23 mouse cellular contexts compared by ENCODE assay signal in the genomic region with DNA sequence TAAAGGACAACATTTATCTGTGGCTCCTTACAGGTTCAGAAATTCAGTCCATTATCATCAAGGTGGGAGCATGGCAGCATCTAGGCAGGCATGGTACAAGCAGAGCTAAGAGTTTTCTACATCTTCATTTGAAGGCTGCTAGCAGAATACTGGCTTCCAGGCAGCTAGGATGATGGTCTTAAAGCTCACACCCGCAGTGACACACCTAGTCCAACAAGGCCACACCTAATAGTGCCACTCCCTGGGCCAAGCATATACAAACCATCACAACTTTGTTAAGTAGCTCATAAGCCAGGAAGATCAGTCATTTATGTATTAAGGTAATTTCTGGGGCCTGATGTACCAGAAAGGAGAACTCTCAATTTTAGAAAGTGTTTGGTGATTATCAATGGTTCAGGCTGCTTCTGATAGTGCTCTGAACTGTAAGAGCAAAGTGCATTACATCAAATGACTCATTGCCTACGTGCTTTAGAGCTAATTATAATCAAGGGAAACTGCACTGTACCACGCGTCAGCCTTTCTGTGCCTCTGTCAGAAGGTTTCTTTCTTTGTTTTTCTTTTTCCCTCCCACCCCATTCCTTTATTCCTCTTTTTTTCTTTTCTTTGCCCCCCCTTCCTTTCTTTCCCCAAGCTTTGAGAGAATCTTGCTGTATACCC. TPM values are rescaled to one million over a fixed set of nuclear protein-coding genes. Genes with fewer than 3 reads are reported as not detected.
A peak's percentile ranks its signal among the peaks of the same experiment; 100 is the strongest.
DNase-seq lines count a peak whose midpoint lies in the region; ATAC-seq and TF ChIP-seq lines count a peak whose summit lies in the region.
"Had no signal": no experiment of that assay in that cellular context is flagged by ENCODE, and none has a peak within 500 bp of the region (broad histone marks: within the 10 kb centered on the region; RNA-seq: fewer than 3 reads in every experiment).

No protein-coding gene starts in this region.

- no peak overlapping the region for H3K4me3 ChIP-seq in heart, adult 2 months
- H3K4me3 ChIP-seq in liver, postnatal 0 days (ENCODE audit: low read depth, low read length): no peak overlapping the region
- no peak overlapping the region for H3K4me3 ChIP-seq in liver, embryonic 12.5 days
- H3K4me3 ChIP-seq in macrophage (ENCODE audit: inconsistent target): no peak overlapping the region
- H3K4me3 ChIP-seq: embryonic facial prominence, embryonic 12.5 days; forebrain, embryonic 15.5 days; heart, embryonic 10.5 days; heart, embryonic 15.5 days; hindbrain, embryonic 10.5 days had no signal

- H3K4me2 ChIP-seq in liver, postnatal 0 days (ENCODE audit: low read depth, low read length): no peak overlapping the region
- no peak overlapping the region for H3K4me2 ChIP-seq in liver, embryonic 12.5 days
- H3K4me2 ChIP-seq: embryonic facial prominence, embryonic 12.5 days; forebrain, embryonic 15.5 days; heart, embryonic 15.5 days; hindbrain, embryonic 14.5 days had no signal

- intact Hi-C loops in heart, adult 2 months (cut with DNase I): no loop called here
- intact Hi-C loops in heart, postnatal 14 days (cut with DNase I): no loop called here

- no peak for TF ChIP-seq POLR2A in heart, adult 2 months (IDR thresholded peaks at IDR 0.05; ENCODE audit: insufficient read depth, low read depth, low read length)

- H3K36me3 ChIP-seq in heart, adult 2 months (ENCODE audit: control insufficient read depth, insufficient read depth, low read length): peaks cover 51% of the 10 kb centered on the region
- H3K36me3 ChIP-seq in liver, postnatal 0 days (replicated peaks; ENCODE audit: insufficient read depth, low read length): peaks cover 48% of the 10 kb centered on the region
- H3K36me3 ChIP-seq in liver, embryonic 12.5 days: peaks cover 79% of the 10 kb centered on the region
- peaks cover 32% of the 10 kb centered on the region for H3K36me3 ChIP-seq in macrophage (ENCODE audit: inconsistent target)

- peaks cover 13% of the 10 kb centered on the region for H3K4me1 ChIP-seq in heart, adult 2 months (ENCODE audit: control insufficient read depth, insufficient read depth, low read length)
- peaks cover 12% of the 10 kb centered on the region for H3K4me1 ChIP-seq in liver, postnatal 0 days (ENCODE audit: insufficient read depth)
- H3K4me1 ChIP-seq in liver, embryonic 12.5 days: peaks cover 4% of the 10 kb centered on the region; the same call in 1 of the 2 replicates
- H3K4me1 ChIP-seq: embryonic facial prominence, embryonic 12.5 days; forebrain, embryonic 15.5 days; heart, embryonic 10.5 days; hindbrain, embryonic 10.5 days had no signal

- DNase-seq in heart, adult 2 months: no peak
- no peak for DNase-seq in heart, postnatal 14 days
- no peak for DNase-seq in liver, postnatal 0 days
- DNase-seq in right cerebral cortex, adult 18-20 months: no peak
- DNase-seq in thymus, postnatal 36 days: no peak
- DNase-seq: adrenal gland, adult 2 months; adrenal gland, postnatal 25 days; cerebellum, adult 11 months; cerebellum, adult 8-10 months; cerebellum, postnatal 14 days; embryo, embryonic 11 days; gastrocnemius, postnatal 25 days had no signal

- no peak for ATAC-seq in liver, postnatal 0 days
- ATAC-seq in liver, embryonic 12.5 days: no peak
- ATAC-seq: forebrain, embryonic 15.5 days had no signal

- H3K9ac ChIP-seq in heart, adult 2 months (ENCODE audit: low read depth, low read length): no peak overlapping the region
- H3K9ac ChIP-seq in liver, postnatal 0 days (replicated peaks): no peak overlapping the region
- no peak overlapping the region for H3K9ac ChIP-seq in liver, embryonic 12.5 days
- H3K9ac ChIP-seq: embryonic facial prominence, embryonic 12.5 days; forebrain, embryonic 15.5 days; heart, embryonic 15.5 days; hindbrain, embryonic 14.5 days had no signal

- peak overlapping the region; percentile 53 for H3K27ac ChIP-seq in heart, adult 2 months
- peak overlapping the region; percentile 89 for H3K27ac ChIP-seq in liver, postnatal 0 days (ENCODE audit: low read depth)
- no peak overlapping the region for H3K27ac ChIP-seq in liver, embryonic 12.5 days
- H3K27ac ChIP-seq in macrophage: peak overlapping the region; percentile 21
- H3K27ac ChIP-seq: embryonic facial prominence, embryonic 12.5 days; forebrain, embryonic 15.5 days; heart, embryonic 10.5 days; heart, embryonic 15.5 days; hindbrain, embryonic 10.5 days; hindbrain, embryonic 14.5 days had no signal

- no peaks in the 10 kb centered on the region for H3K9me3 ChIP-seq in liver, postnatal 0 days (ENCODE audit: low read length)
- no peaks in the 10 kb centered on the region for H3K9me3 ChIP-seq in liver, embryonic 12.5 days (replicated peaks)
- H3K9me3 ChIP-seq: embryonic facial prominence, embryonic 12.5 days; forebrain, embryonic 15.5 days; heart, embryonic 10.5 days; heart, embryonic 15.5 days; hindbrain, embryonic 10.5 days had no signal

- H3K27me3 ChIP-seq in heart, adult 2 months (ENCODE audit: control insufficient read depth, insufficient read depth, low read length): no peaks in the 10 kb centered on the region
- no peaks in the 10 kb centered on the region for H3K27me3 ChIP-seq in liver, postnatal 0 days (ENCODE audit: insufficient read depth, low read length)
- H3K27me3 ChIP-seq in liver, embryonic 12.5 days (replicated peaks): no peaks in the 10 kb centered on the region
- H3K27me3 ChIP-seq: CH12.LX; embryonic facial prominence, embryonic 12.5 days; forebrain, embryonic 15.5 days; heart, embryonic 15.5 days had no signal

- TF ChIP-seq CTCF in heart, adult 2 months (IDR thresholded peaks at IDR 0.05): no peak
- TF ChIP-seq CTCF in liver, postnatal 0 days (IDR thresholded peaks at IDR 0.05; ENCODE audit: low read depth): no peak

- WGBS in heart, adult 2 months: 69% methylated on average over 4 of the region's 4 CpGs
- WGBS in liver, postnatal 0 days (ENCODE audit: insufficient replicate concordance): 87% methylated on average over 4 of the region's 4 CpGs
- 86% methylated on average over 4 of the region's 4 CpGs for WGBS in liver, embryonic 12.5 days (ENCODE audit: insufficient replicate concordance)
- WGBS in macrophage (ENCODE audit: missing documents): 82% methylated on average over 4 of the region's 4 CpGs

- H3K79me2 ChIP-seq in heart, adult 2 months (replicated peaks; ENCODE audit: control insufficient read depth, insufficient read depth, low read length): peaks cover 2% of the 10 kb centered on the region; the same call in 1 of the 2 replicates
- peaks cover 42% of the 10 kb centered on the region for H3K79me2 ChIP-seq in macrophage (ENCODE audit: inconsistent target)

- TF ChIP-seq EP300 in heart, adult 2 months (IDR thresholded peaks at IDR 0.05; ENCODE audit: insufficient read depth, low read depth, low read length): no peak
- TF ChIP-seq EP300 in liver, postnatal 0 days (IDR thresholded peaks at IDR 0.05; ENCODE audit: low read depth): no peak

RNA-seq across cellular contexts. Expression of a gene that starts 8.4 kb away (rescaled TPM):
- 100 to 1,000 TPM in 1 of 2 experiments, 10 to 100 TPM in 1; 98.8 to 114 TPM for total RNA-seq in heart, adult 2 months (2021)
- polyA plus RNA-seq in heart, adult 2 months (2012; rRNA removed): 18.0 and 32.2 TPM in 2 replicates
- total RNA-seq in heart, postnatal 14 days (2021): 10 to 100 TPM; 90.7 to 99.9 TPM
- polyA plus RNA-seq in liver, postnatal 0 days (2015; fragmentation: Nextera tagmentation; extraction: Ambion mirVana): 109 and 119 TPM in 2 replicates
- polyA plus RNA-seq in liver, embryonic 12.5 days (2016; fragmentation: Nextera tagmentation; extraction: Ambion mirVana): 34.9 and 36.8 TPM in 2 replicates
- 10 to 100 TPM; 15.6 to 54.9 (median 32.0) TPM for total RNA-seq in macrophage (2018; cell fraction: chromatin; rRNA removed)
- 10 to 100 TPM; 13.4 to 26.7 (median 21.4) TPM for total RNA-seq in macrophage (2018; cell fraction: cytosol; rRNA removed)
- 10 to 100 TPM; 16.6 to 48.0 (median 24.4) TPM for total RNA-seq in macrophage (2018; cell fraction: nucleus; rRNA removed)
- polyA plus RNA-seq in macrophage (2018): 23.2 to 25.3 TPM (median 25.2 TPM) in 3 replicates

RNA-seq across cellular contexts. Expression of a gene that starts 37.5 kb away (rescaled TPM):
- 1 to 10 TPM; 3.0 to 4.8 TPM for total RNA-seq in heart, adult 2 months (2021)
- polyA plus RNA-seq in heart, adult 2 months (2012; rRNA removed): 4.8 and 10.1 TPM in 2 replicates
- total RNA-seq in heart, postnatal 14 days (2021): 1 to 10 TPM; 6.2 to 6.6 TPM
- polyA plus RNA-seq in liver, postnatal 0 days (2015; fragmentation: Nextera tagmentation; extraction: Ambion mirVana): 0.06 and 0.08 TPM in 2 replicates
- polyA plus RNA-seq in liver, embryonic 12.5 days (2016; fragmentation: Nextera tagmentation; extraction: Ambion mirVana): 0.06 TPM in 1 of 2 replicates, not detected in the other
- total RNA-seq in macrophage (2018; cell fraction: chromatin; rRNA removed): not detected
- not detected for total RNA-seq in macrophage (2018; cell fraction: cytosol; rRNA removed)
- not detected for total RNA-seq in macrophage (2018; cell fraction: nucleus; rRNA removed)
- not detected in 3 replicates for polyA plus RNA-seq in macrophage (2018)
- total RNA-seq: CH12.LX; granulocyte monocyte progenitor cell, adult 5-6 weeks had no signal
- polyA plus RNA-seq: heart, embryonic 10.5 days had no signal

RNA-seq across cellular contexts. Expression of a gene that starts 43.4 kb away (rescaled TPM):
- 10 to 100 TPM; 13.6 to 13.9 TPM for total RNA-seq in heart, adult 2 months (2021)
- 6.6 and 9.7 TPM in 2 replicates for polyA plus RNA-seq in heart, adult 2 months (2012; rRNA removed)
- 10 to 100 TPM in 1 of 2 experiments, 1 to 10 TPM in 1; 9.6 to 11.3 TPM for total RNA-seq in heart, postnatal 14 days (2021)
- polyA plus RNA-seq in liver, postnatal 0 days (2015; fragmentation: Nextera tagmentation; extraction: Ambion mirVana): 4.0 and 4.4 TPM in 2 replicates
- 9.8 and 10.9 TPM in 2 replicates for polyA plus RNA-seq in liver, embryonic 12.5 days (2016; fragmentation: Nextera tagmentation; extraction: Ambion mirVana)
- 10 to 100 TPM in 20 of 26 experiments, 1 to 10 TPM in 6; 6.3 to 32.2 (median 14.7) TPM for total RNA-seq in macrophage (2018; cell fraction: chromatin; rRNA removed)
- total RNA-seq in macrophage (2018; cell fraction: cytosol; rRNA removed): 10 to 100 TPM in 10 of 26 experiments, 1 to 10 TPM in 16; 4.8 to 14.8 (median 9.6) TPM
- total RNA-seq in macrophage (2018; cell fraction: nucleus; rRNA removed): 10 to 100 TPM in 19 of 26 experiments, 1 to 10 TPM in 7; 6.0 to 24.5 (median 12.4) TPM
- polyA plus RNA-seq in macrophage (2018): 10.1 to 13.8 TPM (median 10.9 TPM) in 3 replicates

RNA-seq across cellular contexts. Expression of a gene that starts 58.4 kb away (rescaled TPM):
- under 1 TPM in 1 of 2 experiments, not detected in 1; 0.18 TPM for total RNA-seq in heart, adult 2 months (2021)
- polyA plus RNA-seq in heart, adult 2 months (2012; rRNA removed): 0.15 and 0.18 TPM in 2 replicates
- total RNA-seq in heart, postnatal 14 days (2021): under 1 TPM; 0.33 to 0.37 TPM
- not detected in 2 replicates for polyA plus RNA-seq in liver, postnatal 0 days (2015; fragmentation: Nextera tagmentation; extraction: Ambion mirVana)
- not detected in 2 replicates for polyA plus RNA-seq in liver, embryonic 12.5 days (2016; fragmentation: Nextera tagmentation; extraction: Ambion mirVana)
- total RNA-seq in macrophage (2018; cell fraction: chromatin; rRNA removed): 1 to 10 TPM in 17 of 26 experiments, under 1 TPM in 1, not detected in 8; 0.78 to 8.2 (median 3.1) TPM
- total RNA-seq in macrophage (2018; cell fraction: cytosol; rRNA removed): under 1 TPM in 2 of 26 experiments, not detected in 24; 0.22 to 0.34 TPM
- total RNA-seq in macrophage (2018; cell fraction: nucleus; rRNA removed): 1 to 10 TPM in 15 of 26 experiments, under 1 TPM in 6, not detected in 5; 0.63 to 6.4 (median 1.5) TPM
- polyA plus RNA-seq in macrophage (2018): not detected in 3 replicates
- total RNA-seq: adrenal gland, postnatal 25 days; common myeloid progenitor, adult 5-6 weeks; granulocyte monocyte progenitor cell, adult 5-6 weeks had no signal
